Mouse (Mus musculus): ENCODE data around the gene 1700031F05Rik. TPM values are rescaled to one million over a fixed set of nuclear protein-coding genes. Genes with fewer than 3 reads are reported as not detected.

The 1700031F05Rik gene
- total RNA-seq (2023), result not detected

GRCm38 (mm10) chrX:102867871-102868270 is at the start of gene 1700031F05Rik:
Gene 1700031F05Rik (minus strand): TSS chrX:102867971.

GRCm38 (mm10) chrX:102908587-102908986 is 40.8 kb upstream of the 1700031F05Rik start, which contains the start of the genes Dmrtc1a and 1700011M02Rik:
Gene Dmrtc1a (minus strand): TSS chrX:102908687.
Gene 1700011M02Rik (plus strand): TSS chrX:102908905.

GRCm38 (mm10) chrX:102854516-102854915 is 13.3 kb downstream of the 1700031F05Rik start, which contains the start of gene Dmrtc1c2:
Gene Dmrtc1c2 (minus strand): TSS chrX:102854616.

Other genes starting within 250 kb of the 1700031F05Rik start
- gene Phka1, start 223.7 kb downstream of the 1700031F05Rik start, total RNA-seq (2023), result 1.0 TPM
- gene Gm3880, start 181.0 kb downstream of the 1700031F05Rik start, total RNA-seq (2023), result not detected
- not detected for gene Gm9112, start 160.3 kb downstream of the 1700031F05Rik start, total RNA-seq (2023)
- gene Dmrtc1b, start 160.1 kb downstream of the 1700031F05Rik start, total RNA-seq (2023), result not detected
- not detected for gene Dmrtc1c1, start 65.0 kb downstream of the 1700031F05Rik start, total RNA-seq (2023)
- gene Dmrtc1c2, start 13.4 kb downstream of the 1700031F05Rik start, total RNA-seq (2023), result not detected
- gene Dmrtc1a, start 40.7 kb upstream of the 1700031F05Rik start, total RNA-seq (2023), result not detected
- not detected for gene 1700011M02Rik, start 40.9 kb upstream of the 1700031F05Rik start, total RNA-seq (2023)
- gene 1700018G05Rik, start 60.4 kb upstream of the 1700031F05Rik start, total RNA-seq (2023), result not detected